Mouse (Mus musculus) thymus, postnatal 0 days (tissue): ENCODE results near the gene Tmem51. TPM values are rescaled to one million over a fixed set of nuclear protein-coding genes. Genes with fewer than 3 reads are reported as not detected.

Source experiments
- polyA plus RNA-seq: library from polyadenylated mRNA; unstranded; fragments of >200 nt; fragmentation: Nextera tagmentation; extraction: Ambion mirVana; gene quantifications from 2 replicates; pipeline ENCODE4 v1.2.1, GENCODE M21; 2015

Gene Tmem51
- polyA plus RNA-seq, 1 experiment from 2014 or later, result 14.8 TPM

Other genes starting within 250 kb of the Tmem51 start
- 0.30 TPM in 1 of 2 replicates, not detected in the other for gene Ctrc, start 237.9 kb downstream of the Tmem51 start, polyA plus RNA-seq
- gene Efhd2, start 209.4 kb downstream of the Tmem51 start, polyA plus RNA-seq, result 88.4 and 90.4 TPM in 2 replicates
- 1.9 and 2.4 TPM in 2 replicates for gene Fhad1, start 69.2 kb downstream of the Tmem51 start, polyA plus RNA-seq
- gene Kazn, start 155.1 kb upstream of the Tmem51 start, polyA plus RNA-seq, result 7.2 TPM in 2 replicates